In genomic region chr16:41612229-41612628, GRCm38 (mm10) we compare ENCODE assay signal across 27 mouse cellular contexts.
"Had no signal": no experiment of that assay in that cellular context is flagged by ENCODE, and none has a peak within 500 bp of the region (broad histone marks: within the 10 kb centered on the region; RNA-seq: fewer than 3 reads in every experiment).

No protein-coding gene starts in this region.

- ATAC-seq: hindbrain, embryonic 16.5 days; inflammation-experienced regulatory T-cells, adult 6 months; intestine, embryonic 15.5 days; intestine, postnatal 0 days; liver, embryonic 12.5 days had no signal

- H3K27ac ChIP-seq: gastrocnemius, adult 2 months; heart, embryonic 10.5 days; hindbrain, embryonic 10.5 days; hindbrain, embryonic 12.5 days; hindbrain, embryonic 14.5 days; intestine, embryonic 15.5 days; layer of hippocampus, adult 2 months; left cerebral cortex, adult 2 months; limb, embryonic 13.5 days; limb, embryonic 15.5 days; liver, embryonic 12.5 days; liver, embryonic 14.5 days had no signal

- H3K4me3 ChIP-seq: gastrocnemius, adult 2 months; heart, embryonic 10.5 days; heart, embryonic 12.5 days; hindbrain, embryonic 10.5 days; hindbrain, embryonic 12.5 days; intestine, embryonic 15.5 days; layer of hippocampus, adult 2 months; left cerebral cortex, adult 2 months; limb, embryonic 13.5 days; limb, embryonic 15.5 days; liver, embryonic 12.5 days had no signal

- H3K4me1 ChIP-seq: heart, embryonic 10.5 days; heart, embryonic 12.5 days; hindbrain, embryonic 10.5 days; hindbrain, embryonic 12.5 days; intestine, embryonic 15.5 days; limb, embryonic 13.5 days; limb, embryonic 15.5 days; liver, embryonic 12.5 days had no signal

- H3K9me3 ChIP-seq: heart, embryonic 10.5 days; heart, embryonic 12.5 days; hindbrain, embryonic 10.5 days; hindbrain, embryonic 12.5 days; intestine, embryonic 15.5 days; limb, embryonic 13.5 days; limb, embryonic 15.5 days; liver, embryonic 12.5 days had no signal

- H3K27me3 ChIP-seq: heart, embryonic 12.5 days; hindbrain, embryonic 12.5 days; intestine, embryonic 15.5 days; limb, embryonic 13.5 days; limb, embryonic 15.5 days; liver, embryonic 12.5 days had no signal

- DNase-seq: gastrocnemius, adult 2 months; gastrocnemius, postnatal 10 days; gastrocnemius, postnatal 25 days; heart, adult 18-20 months; heart, postnatal 10 days; heart, postnatal 4 days; kidney, adult 18-20 months; kidney, adult 8-10 months; kidney, postnatal 10 days; kidney, postnatal 25 days; kidney, postnatal 4 days; left cerebral cortex, postnatal 4 days had no signal

- H3K9ac ChIP-seq: heart, embryonic 12.5 days; hindbrain, embryonic 12.5 days; hindbrain, embryonic 14.5 days; intestine, embryonic 15.5 days; limb, embryonic 13.5 days; limb, embryonic 15.5 days; liver, embryonic 12.5 days; liver, embryonic 14.5 days had no signal

- H3K36me3 ChIP-seq: heart, embryonic 10.5 days; heart, embryonic 12.5 days; hindbrain, embryonic 10.5 days; hindbrain, embryonic 12.5 days; intestine, embryonic 15.5 days; limb, embryonic 13.5 days; limb, embryonic 15.5 days; liver, embryonic 12.5 days had no signal

- H3K4me2 ChIP-seq: heart, embryonic 12.5 days; hindbrain, embryonic 12.5 days; hindbrain, embryonic 14.5 days; intestine, embryonic 15.5 days; limb, embryonic 13.5 days; limb, embryonic 15.5 days; liver, embryonic 12.5 days had no signal
